Mouse (Mus musculus): ENCODE measurements around the gene Gm28035. TPM values are rescaled to one million over a fixed set of nuclear protein-coding genes. Genes with fewer than 3 reads are reported as not detected.

Gm28035 gene
- polyA plus RNA-seq, 1 experiment, result 0.91 TPM

GRCm38 (mm10) chr2:30286192-30287026 is 46.0 kb downstream of the Gm28035 start, which contains the start of the genes Dolk and Nup188:
Gene Dolk (minus strand): TSS chr2:30286334.
Gene Nup188 (plus strand): TSS chr2:30286397.
- no peak for TF ChIP-seq POLR2A (IDR thresholded peaks at IDR 0.05; ENCODE audit: borderline replicate concordance, low read depth, low read length)
- TF ChIP-seq CTCF (IDR thresholded peaks at IDR 0.05; ENCODE audit: low read depth, low read length), result no peak
- H3K27ac ChIP-seq (ENCODE audit: insufficient read depth, low read depth, low read length), result peak within 1 kb of the TSS; percentile 50
- peaks cover 13% of the 10 kb centered on the region for H3K4me1 ChIP-seq (ENCODE audit: control insufficient read depth, insufficient read depth, low read length)
- peak within 1 kb of the TSS; percentile 87 for H3K4me3 ChIP-seq (ENCODE audit: insufficient read depth, low read length)

GRCm38 (mm10) chr2:30287027-30287373 is 46.6 kb downstream of the Gm28035 start:
- peak overlapping the region; percentile 50; the same call in 1 of the 2 replicates for H3K27ac ChIP-seq (ENCODE audit: insufficient read depth, low read depth, low read length)
- peaks cover 13% of the 10 kb centered on the region for H3K4me1 ChIP-seq (ENCODE audit: control insufficient read depth, insufficient read depth, low read length)
- TF ChIP-seq POLR2A (IDR thresholded peaks at IDR 0.05; ENCODE audit: borderline replicate concordance, low read depth, low read length) (no peak), CTCF (IDR thresholded peaks at IDR 0.05; ENCODE audit: low read depth, low read length) (no peak)
- peak overlapping the region; percentile 87 for H3K4me3 ChIP-seq (ENCODE audit: insufficient read depth, low read length)

GRCm38 (mm10) chr2:30299525-30299924 is 59.2 kb downstream of the Gm28035 start:
- no peak overlapping the region for H3K27ac ChIP-seq (ENCODE audit: insufficient read depth, low read depth, low read length)
- TF ChIP-seq POLR2A (IDR thresholded peaks at IDR 0.05; ENCODE audit: borderline replicate concordance, low read depth, low read length), result no peak
- no peak for TF ChIP-seq CTCF (IDR thresholded peaks at IDR 0.05; ENCODE audit: low read depth, low read length)
- H3K4me1 ChIP-seq (ENCODE audit: control insufficient read depth, insufficient read depth, low read length), result no peaks in the 10 kb centered on the region
- H3K4me3 ChIP-seq (ENCODE audit: insufficient read depth, low read length), result no peak overlapping the region

- Histone ChIP-seq H3K4me1 (ENCODE audit: control insufficient read depth, insufficient read depth, low read length) (no peaks in the 10 kb centered on the region), H3K4me3 (ENCODE audit: insufficient read depth, low read length) (no peak overlapping the region), H3K27ac (ENCODE audit: insufficient read depth, low read depth, low read length) (no peak overlapping the region)
- TF ChIP-seq POLR2A (IDR thresholded peaks at IDR 0.05; ENCODE audit: borderline replicate concordance, low read depth, low read length), result no peak
- no peak for TF ChIP-seq CTCF (IDR thresholded peaks at IDR 0.05; ENCODE audit: low read depth, low read length)
Measured at GRCm38 (mm10) chr2:30299966-30300365, 59.6 kb downstream of the Gm28035 start.

GRCm38 (mm10) chr2:30306087-30306486 is 65.7 kb downstream of the Gm28035 start:
- no peak overlapping the region for H3K4me3 ChIP-seq (ENCODE audit: insufficient read depth, low read length)
- TF ChIP-seq CTCF (IDR thresholded peaks at IDR 0.05; ENCODE audit: low read depth, low read length) (no peak), POLR2A (IDR thresholded peaks at IDR 0.05; ENCODE audit: borderline replicate concordance, low read depth, low read length) (no peak)
- no peaks in the 10 kb centered on the region for H3K4me1 ChIP-seq (ENCODE audit: control insufficient read depth, insufficient read depth, low read length)
- H3K27ac ChIP-seq (ENCODE audit: insufficient read depth, low read depth, low read length), result no peak overlapping the region

- H3K27ac ChIP-seq (ENCODE audit: insufficient read depth, low read depth, low read length), result no peak overlapping the region
Measured at GRCm38 (mm10) chr2:30309351-30309750, 69.0 kb downstream of the Gm28035 start.

GRCm38 (mm10) chr2:30311481-30311880 is 71.1 kb downstream of the Gm28035 start:
- Histone ChIP-seq H3K27ac (ENCODE audit: insufficient read depth, low read depth, low read length) (no peak overlapping the region), H3K4me1 (ENCODE audit: control insufficient read depth, insufficient read depth, low read length) (no peaks in the 10 kb centered on the region), H3K4me3 (ENCODE audit: insufficient read depth, low read length) (no peak overlapping the region)
- TF ChIP-seq CTCF (IDR thresholded peaks at IDR 0.05; ENCODE audit: low read depth, low read length), result no peak
- no peak for TF ChIP-seq POLR2A (IDR thresholded peaks at IDR 0.05; ENCODE audit: borderline replicate concordance, low read depth, low read length)

More at GRCm38 (mm10) chr2:30309351-30309750, 69.0 kb downstream of the Gm28035 start:
- Histone ChIP-seq H3K4me1 (ENCODE audit: control insufficient read depth, insufficient read depth, low read length) (no peaks in the 10 kb centered on the region), H3K4me3 (ENCODE audit: insufficient read depth, low read length) (no peak overlapping the region)
- TF ChIP-seq POLR2A (IDR thresholded peaks at IDR 0.05; ENCODE audit: borderline replicate concordance, low read depth, low read length) (no peak), CTCF (IDR thresholded peaks at IDR 0.05; ENCODE audit: low read depth, low read length) (no peak)

GRCm38 (mm10) chr2:30316136-30316535 is 75.8 kb downstream of the Gm28035 start:
- H3K27ac ChIP-seq (ENCODE audit: insufficient read depth, low read depth, low read length), result no peak overlapping the region
- no peak overlapping the region for H3K4me3 ChIP-seq (ENCODE audit: insufficient read depth, low read length)
- no peaks in the 10 kb centered on the region for H3K4me1 ChIP-seq (ENCODE audit: control insufficient read depth, insufficient read depth, low read length)
- TF ChIP-seq POLR2A (IDR thresholded peaks at IDR 0.05; ENCODE audit: borderline replicate concordance, low read depth, low read length) (no peak), CTCF (IDR thresholded peaks at IDR 0.05; ENCODE audit: low read depth, low read length) (no peak)

- H3K4me3 ChIP-seq (ENCODE audit: insufficient read depth, low read length), result no peak overlapping the region
- no peaks in the 10 kb centered on the region for H3K4me1 ChIP-seq (ENCODE audit: control insufficient read depth, insufficient read depth, low read length)
- TF ChIP-seq CTCF (IDR thresholded peaks at IDR 0.05; ENCODE audit: low read depth, low read length) (no peak), POLR2A (IDR thresholded peaks at IDR 0.05; ENCODE audit: borderline replicate concordance, low read depth, low read length) (no peak)
- no peak overlapping the region for H3K27ac ChIP-seq (ENCODE audit: insufficient read depth, low read depth, low read length)
Measured at GRCm38 (mm10) chr2:30316955-30317354, 76.6 kb downstream of the Gm28035 start.

- TF ChIP-seq POLR2A (IDR thresholded peaks at IDR 0.05; ENCODE audit: borderline replicate concordance, low read depth, low read length) (no peak), CTCF (IDR thresholded peaks at IDR 0.05; ENCODE audit: low read depth, low read length) (no peak)
- Histone ChIP-seq H3K4me1 (ENCODE audit: control insufficient read depth, insufficient read depth, low read length) (no peaks in the 10 kb centered on the region), H3K27ac (ENCODE audit: insufficient read depth, low read depth, low read length) (no peak overlapping the region), H3K4me3 (ENCODE audit: insufficient read depth, low read length) (no peak overlapping the region)
Measured at GRCm38 (mm10) chr2:30319260-30319659, 78.9 kb downstream of the Gm28035 start.

Data from bone marrow macrophage, adult 2 months (primary cell).